Mouse (Mus musculus) MEL (cell line): ENCODE data around the gene Hist1h3e. TPM values are rescaled to one million over a fixed set of nuclear protein-coding genes. Genes with fewer than 3 reads are reported as not detected.
"Not testable (repeated sequence)": the region's sequence is repeated elsewhere in the genome, so short reads cannot be mapped to it uniquely, and the experiment has no call there.

Experiments used
- DNase-seq: peaks from one replicate; pipeline ENCODE4 v3.0.0; 2011; ENCODE audit warnings: low read depth, low spot score
- H3K27ac ChIP-seq: 2 replicates; pipeline ENCODE4 v1.5.1; 2012; ENCODE audit warnings: low read depth, mild to moderate bottlenecking, control low read depth, low read length, moderate library complexity; ENCODE audit not compliant: control insufficient read depth
- H3K27me3 ChIP-seq, 2 experiments: fragments of 150-350 bp in 1 of 2; sonication (generic) in 1 of 2; 2 replicates each; pipeline ENCODE4 v1.6.1; 2012; ENCODE audit warnings: low read length in 2 of 2, mild to moderate bottlenecking in 2 of 2, improper control_type of control experiment in 1 of 2, moderate library complexity in 1 of 2; ENCODE audit not compliant: insufficient read depth in 2 of 2, control insufficient read depth in 1 of 2
- H3K36me3 ChIP-seq, 2 experiments: 2 replicates each; pipeline ENCODE4 v1.6.1; 2012 to 2014; ENCODE audit warnings: low read length in 2 of 2, improper control_type of control experiment in 1 of 2, inconsistent platforms in 1 of 2, mild to moderate bottlenecking in 1 of 2; ENCODE audit not compliant: insufficient read depth in 2 of 2, control insufficient read depth in 1 of 2
- H3K4me1 ChIP-seq, 2 experiments: fragments of 150-350 bp in 1 of 2; sonication (generic) in 1 of 2; 2 replicates each; pipeline ENCODE4 v1.6.1; 2012; ENCODE audit warnings: low read length in 2 of 2, improper control_type of control experiment in 1 of 2, mild to moderate bottlenecking in 1 of 2; ENCODE audit not compliant: insufficient read depth in 2 of 2, control insufficient read depth in 1 of 2
- H3K4me3 ChIP-seq, 2 experiments: fragments of 150-350 bp in 1 of 2; sonication (generic) in 1 of 2; 2 replicates each; pipeline ENCODE4 v1.5.1; 2012; ENCODE audit warnings: low read depth in 2 of 2, low read length in 2 of 2, mild to moderate bottlenecking in 2 of 2, moderate library complexity in 2 of 2, control low read depth in 1 of 2, improper control_type of control experiment in 1 of 2; ENCODE audit not compliant: control insufficient read depth in 1 of 2, insufficient read depth in 1 of 2
- H3K79me2 ChIP-seq: 2 replicates; pipeline ENCODE4 v1.6.1; 2012; ENCODE audit warnings: mild to moderate bottlenecking, low read length, moderate library complexity; ENCODE audit not compliant: control insufficient read depth, poor library complexity, insufficient read depth
- H3K9ac ChIP-seq: 2 replicates; pipeline ENCODE4 v1.6.1; 2012; ENCODE audit warnings: low read depth, mild to moderate bottlenecking, control low read depth, low read length, moderate library complexity; ENCODE audit not compliant: control insufficient read depth, poor library complexity, severe bottlenecking
- H3K9me3 ChIP-seq: fragments of 150-350 bp; sonication (generic); replicated peaks from 2 replicates; pipeline ENCODE4 v1.6.1; 2012; ENCODE audit warnings: mild to moderate bottlenecking, low read length, improper control_type of control experiment, moderate library complexity; ENCODE audit not compliant: insufficient read depth
- CTCF ChIP-seq, 3 experiments: IDR thresholded peaks in 2 of 3; conservative IDR thresholded peaks in 1 of 3; 2 replicates each; pipeline ENCODE4 v1.5.1; 2011 to 2012; ENCODE audit warnings: low read length in 3 of 3, low read depth in 2 of 3, mild to moderate bottlenecking in 2 of 3, improper control_type of control experiment in 1 of 3, inconsistent platforms in 1 of 3, mixed read lengths in 1 of 3, moderate library complexity in 1 of 3; ENCODE audit not compliant: control insufficient read depth in 1 of 3, insufficient read depth in 1 of 3, poor library complexity in 1 of 3, severe bottlenecking in 1 of 3
- GATA1 ChIP-seq: IDR thresholded peaks from 2 replicates; pipeline ENCODE4 v1.6.1; 2011; ENCODE audit warnings: low read depth, low read length, improper control_type of control experiment
- JUND ChIP-seq: IDR thresholded peaks from 2 replicates; pipeline ENCODE4 v1.6.1; 2011; ENCODE audit warnings: low read depth, mild to moderate bottlenecking, improper control_type of control experiment, low read length
- POLR2A ChIP-seq, 2 experiments: IDR thresholded peaks; 2 replicates each; pipeline ENCODE4 v1.6.1; 2011 to 2012; ENCODE audit warnings: low read length in 2 of 2, mild to moderate bottlenecking in 2 of 2, control low read depth in 1 of 2, improper control_type of control experiment in 1 of 2, low read depth in 1 of 2, moderate library complexity in 1 of 2; ENCODE audit not compliant: control insufficient read depth in 1 of 2, insufficient read depth in 1 of 2, poor library complexity in 1 of 2
- POLR2AphosphoS5 ChIP-seq: IDR thresholded peaks from 2 replicates; pipeline ENCODE4 v1.6.1; 2012; ENCODE audit warnings: low read depth, borderline replicate concordance, mild to moderate bottlenecking, inconsistent platforms, low read length, moderate library complexity, mixed read lengths
- TBP ChIP-seq: IDR thresholded peaks from 2 replicates; pipeline ENCODE4 v1.8.0; 2011; ENCODE audit warnings: low read depth, low read length, improper control_type of control experiment
- UBTF ChIP-seq: IDR thresholded peaks from 2 replicates; pipeline ENCODE4 v1.6.1; 2012; ENCODE audit warnings: low read depth, mild to moderate bottlenecking, inconsistent platforms, low read length, improper control_type of control experiment, moderate library complexity, borderline replicate concordance; ENCODE audit not compliant: insufficient read depth
- USF2 ChIP-seq, 2 experiments: IDR thresholded peaks; 2 replicates each; pipeline ENCODE4 v1.6.1; 2011 to 2012; ENCODE audit warnings: improper control_type of control experiment in 2 of 2, low read length in 2 of 2, borderline replicate concordance in 1 of 2, inconsistent platforms in 1 of 2, low read depth in 1 of 2, mild to moderate bottlenecking in 1 of 2; ENCODE audit not compliant: insufficient read depth in 1 of 2
- ZKSCAN1 ChIP-seq: IDR thresholded peaks from 2 replicates; pipeline ENCODE4 v1.6.1; 2012; ENCODE audit warnings: low read depth, mild to moderate bottlenecking, inconsistent platforms, low read length, improper control_type of control experiment, moderate library complexity
- ZNF384 ChIP-seq: IDR thresholded peaks from 2 replicates; pipeline ENCODE4 v1.6.1; 2012; ENCODE audit warnings: low read depth, mild to moderate bottlenecking, inconsistent platforms, low read length, improper control_type of control experiment
- polyA plus RNA-seq, 2 experiments: library from polyadenylated mRNA; stranded (reverse) in 1 of 2; unstranded in 1 of 2; fragments of >175 nt in 1 of 2; fragments of >200 nt in 1 of 2; gene quantifications; 2 replicates each; pipeline versions ENCODE4 v1.2.1 to v1.2.4; 2012; ENCODE audit warnings: low replicate concordance in 2 of 2, low read depth in 1 of 2; ENCODE audit not compliant: insufficient read length in 2 of 2, insufficient read depth in 1 of 2, missing spikeins in 1 of 2
- total RNA-seq: library from RNA; depleted of rRNA; stranded (reverse); fragments of 300-350 nt; gene quantifications from 2 replicates; pipeline ENCODE4 v1.2.3, GENCODE M21; 2012

Gene Hist1h3e
- total and polyA plus RNA-seq, 3 experiments = 4.5 to 1,049 TPM; not detected in 1

DNA sequence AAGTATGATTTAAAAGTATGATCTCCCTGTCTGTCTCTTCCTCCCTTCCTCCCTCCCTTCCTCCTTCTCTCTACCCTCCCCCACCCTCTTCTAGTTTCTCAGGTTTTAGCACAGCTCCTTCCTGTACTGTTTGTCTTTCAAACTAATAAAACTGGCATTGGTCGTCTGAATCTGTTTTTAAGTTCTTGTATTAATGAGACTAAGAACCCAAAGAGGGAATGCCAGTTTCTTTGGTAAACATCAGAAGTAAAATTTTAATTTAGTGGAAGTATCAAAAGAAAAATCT, 24.7 kb upstream of the Hist1h3e start:
- H3K4me3 ChIP-seq = peak overlapping the region; percentile 44 to 62
- peak overlapping the region; percentile 79 for H3K9ac ChIP-seq
- no peaks in the 10 kb centered on the region for H3K9me3 ChIP-seq
- H3K27ac ChIP-seq = peak overlapping the region; percentile 99
- no peaks in the 10 kb centered on the region; the same call in 1 of the 2 replicates for H3K79me2 ChIP-seq
- TF ChIP-seq CTCF (IDR thresholded peaks at IDR 0.05 in 2 of 3, conservative IDR thresholded peaks at IDR 0.05 in 1 of 3; ENCODE audit: control insufficient read depth in 1 of 3, insufficient read depth in 1 of 3, low read depth in 2 of 3, low read length in 3 of 3, poor library complexity in 1 of 3, severe bottlenecking in 1 of 3) (no peak), ZNF384 (no peak), JUND (no peak), ZKSCAN1 (no peak), USF2 (IDR thresholded peaks at IDR 0.05; ENCODE audit: borderline replicate concordance in 1 of 2, insufficient read depth in 1 of 2, low read depth in 1 of 2, low read length in 2 of 2) (no peak)
- peak; percentile 70 for DNase-seq
- no peaks in the 10 kb centered on the region for H3K27me3 ChIP-seq
- peaks cover 0 to 8% of the 10 kb centered on the region in 2 experiments; a peak in 2 of 4 replicates for H3K4me1 ChIP-seq
- H3K36me3 ChIP-seq = peaks cover 0 to 27% of the 10 kb centered on the region in 2 experiments; a peak in 2 of 4 replicates

GRCm38 (mm10) chr13:23586099-23586939, 24.1 kb upstream of the Hist1h3e start:
- no peaks in the 10 kb centered on the region; the same call in 1 of the 2 replicates for H3K79me2 ChIP-seq
- H3K27me3 ChIP-seq = no peaks in the 10 kb centered on the region
- peak overlapping the region; percentile 99 for H3K27ac ChIP-seq
- peak overlapping the region; percentile 79 for H3K9ac ChIP-seq
- 0 out of 2 replicates have a peak, but pooled peaks have one; percentile 32 for TF ChIP-seq GATA1
- TF ChIP-seq TBP = no peak
- H3K4me3 ChIP-seq = peak overlapping the region; percentile 44 to 62
- peaks cover 0 to 8% of the 10 kb centered on the region in 2 experiments; a peak in 2 of 4 replicates for H3K4me1 ChIP-seq
- H3K36me3 ChIP-seq = peaks cover 0 to 27% of the 10 kb centered on the region in 2 experiments; a peak in 2 of 4 replicates
- DNase-seq = peak; percentile 65
- no peaks in the 10 kb centered on the region for H3K9me3 ChIP-seq

DNA sequence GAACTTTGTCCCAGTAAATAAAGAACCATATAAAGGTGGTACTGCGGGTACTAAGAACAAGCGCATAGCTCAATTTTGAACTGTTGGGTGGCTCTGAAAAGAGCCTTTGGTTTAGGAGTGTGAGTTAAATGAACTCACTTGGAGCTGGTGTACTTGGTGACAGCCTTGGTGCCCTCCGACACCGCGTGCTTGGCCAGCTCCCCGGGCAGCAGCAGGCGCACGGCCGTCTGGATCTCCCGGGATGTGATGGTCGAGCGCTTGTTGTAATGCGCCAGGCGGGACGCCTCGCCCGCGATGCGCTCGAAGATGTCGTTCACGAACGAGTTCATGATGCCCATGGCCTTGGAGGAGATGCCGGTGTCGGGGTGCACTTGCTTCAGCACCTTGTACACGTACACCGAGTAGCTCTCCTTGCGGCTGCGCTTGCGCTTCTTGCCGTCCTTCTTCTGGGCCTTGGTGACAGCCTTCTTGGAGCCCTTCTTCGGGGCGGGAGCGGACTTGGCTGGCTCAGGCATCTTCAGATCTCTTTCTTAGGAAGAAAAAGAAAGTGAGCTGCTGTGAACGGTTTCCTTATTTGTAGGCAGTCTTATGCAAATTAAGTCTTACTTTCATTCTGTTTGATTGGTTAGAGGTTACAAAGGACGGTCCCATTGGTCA, 23.4 kb upstream of the Hist1h3e start:
- not testable (repeated sequence) for H3K9me3 ChIP-seq, H3K4me1 ChIP-seq, H3K27me3 ChIP-seq, H3K79me2 ChIP-seq
- H3K36me3 ChIP-seq = peaks cover 0 to 32% of the 10 kb centered on the region in 2 experiments; a peak in 2 of 4 replicates
- TF ChIP-seq TBP (peak; percentile 99), UBTF (peak; percentile 90; the same call in 1 of the 2 replicates), POLR2AphosphoS5 (peak; percentile 94; the same call in 1 of the 2 replicates), POLR2A (IDR thresholded peaks at IDR 0.05; ENCODE audit: control insufficient read depth in 1 of 2, insufficient read depth in 1 of 2, low read depth in 1 of 2, low read length in 2 of 2, poor library complexity in 1 of 2) (peak; percentile 91 to 98)
- DNase-seq = peak; percentile 95
- peak overlapping the region; percentile 51 to 60; a peak in 3 of 4 replicates for H3K4me3 ChIP-seq
- peak overlapping the region; percentile 98 for H3K27ac ChIP-seq
- peak overlapping the region; percentile 80 for H3K9ac ChIP-seq
